Mouse (Mus musculus) mouse embryonic stem cell (cell line): Measurements from ENCODE around the gene Fli1.

Source experiments
- in situ Hi-C, 2 experiments: fragments of 300-500 bp; cut with MboI; formaldehyde crosslinking; loops; 1 replicate in 1 of 2; 3 replicates in 1 of 2; pipeline ENCODE4 v1.14.3; 2019 to 2020; ENCODE audit warnings: low sequenced_read_pairs in 2 of 2, low pct_unique_long_range_greater_than_20kb in 1 of 2, mixed read lengths in 1 of 2; ENCODE audit not compliant: unreplicated experiment in 1 of 2

The Fli1 gene

GRCm38 (mm10) chr9:32542212-32543039, at the start of gene Fli1:
Fli1 (minus strand) TSS chr9:32542861.
- in situ Hi-C loops: loop anchor here in 1 of 2 experiments (5.0 kb wide), 1 partner anchor 135 kb away; no protein-coding TSS in a partner anchor

DNA sequence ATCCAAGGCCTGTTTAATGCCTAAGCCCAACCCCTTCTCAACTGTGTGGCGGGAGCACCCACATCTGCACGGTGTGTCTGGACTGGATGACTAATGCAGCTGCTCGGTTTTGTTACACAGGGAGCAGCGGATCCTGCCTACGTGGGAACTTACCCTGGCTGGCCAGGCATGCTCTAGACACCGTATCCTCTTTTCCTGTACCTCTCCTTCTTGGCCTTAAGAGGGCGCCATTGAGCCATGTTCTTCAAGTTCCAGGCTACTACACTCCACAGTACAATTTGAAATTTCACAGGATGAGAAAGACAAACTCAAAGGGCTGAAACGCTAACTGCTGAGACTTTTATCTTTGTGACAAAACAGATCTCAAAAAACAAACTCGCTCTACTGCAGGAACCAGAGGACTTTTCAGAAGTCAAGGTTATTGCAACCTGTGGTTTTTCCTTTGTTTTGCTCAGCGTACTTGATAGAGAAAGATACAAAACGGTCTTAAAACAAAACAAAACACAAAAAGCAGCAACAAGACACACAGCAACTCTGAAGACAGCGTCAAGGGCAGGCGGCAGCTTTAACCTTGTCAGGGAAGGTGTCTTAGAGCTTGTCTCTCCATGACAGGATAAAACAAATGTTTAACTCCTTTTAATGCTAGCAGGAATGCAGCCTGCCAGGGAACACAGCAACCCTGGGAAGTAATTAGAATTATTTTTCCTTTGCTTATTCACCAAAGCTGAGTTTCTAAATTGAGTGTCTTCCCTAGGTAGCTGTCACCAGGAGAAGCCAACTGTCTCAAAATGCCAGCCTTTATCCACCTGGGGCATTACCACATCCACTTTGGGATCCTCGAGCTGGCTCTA, 49.3 kb upstream of the Fli1 start:
- in situ Hi-C loops: loop anchor here in 1 of 2 experiments (10.0 to 25.0 kb wide), 2 partner anchors 353 to 495 kb away; no protein-coding TSS in a partner anchor

- in situ Hi-C loops: loop anchor here in 1 of 2 experiments (10.0 to 25.0 kb wide), 2 partner anchors 354 to 497 kb away; no protein-coding TSS in a partner anchor
Observed at GRCm38 (mm10) chr9:32590571-32590970, 47.9 kb upstream of the Fli1 start.

DNA sequence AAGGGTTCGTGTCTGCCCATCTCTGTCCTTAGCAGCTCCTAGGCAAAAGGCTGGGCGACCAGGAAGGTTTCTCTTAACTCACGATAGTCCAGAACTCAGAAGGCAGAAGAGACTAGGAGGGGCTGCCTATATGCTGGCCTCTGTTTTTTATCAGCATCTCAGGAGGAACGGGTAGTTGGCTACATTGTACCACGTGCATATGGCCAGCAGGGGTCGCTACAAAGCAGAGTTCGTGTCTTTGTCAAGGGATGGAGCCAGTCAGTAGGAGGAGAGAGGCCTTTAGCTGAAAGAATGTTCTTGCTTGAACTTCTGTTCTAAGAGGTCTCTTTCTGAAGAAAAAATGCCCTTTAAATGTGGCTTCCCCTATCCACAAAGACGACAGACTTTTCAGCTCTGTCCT, 47.2 kb upstream of the Fli1 start:
- in situ Hi-C loops: loop anchor here (5.0 to 25.0 kb wide), 4 partner anchors 352 to 505 kb away; no protein-coding TSS in a partner anchor

DNA sequence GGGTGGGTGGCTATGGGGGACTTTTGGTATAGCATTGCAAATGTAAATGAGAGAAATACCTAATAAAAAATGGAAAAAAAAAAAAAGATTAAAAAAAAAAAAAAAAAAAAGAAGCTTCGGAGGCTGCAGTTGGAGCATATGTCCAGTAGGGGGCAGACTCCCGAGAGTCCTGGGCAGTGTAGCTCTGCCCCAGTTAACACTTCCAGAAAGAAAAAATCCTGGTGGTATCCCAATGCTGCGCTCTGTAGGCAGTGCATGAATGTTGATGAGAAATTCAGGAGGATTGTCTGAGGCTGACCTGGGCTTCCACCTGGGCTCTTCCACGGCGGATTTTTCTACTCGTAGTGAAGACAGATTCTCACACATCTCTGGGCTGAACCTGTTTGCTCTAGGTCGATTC, 42.7 kb upstream of the Fli1 start:
- in situ Hi-C loops: loop anchor here (5.0 to 25.0 kb wide), 3 partner anchors 357 to 509 kb away; no protein-coding TSS in a partner anchor

DNA sequence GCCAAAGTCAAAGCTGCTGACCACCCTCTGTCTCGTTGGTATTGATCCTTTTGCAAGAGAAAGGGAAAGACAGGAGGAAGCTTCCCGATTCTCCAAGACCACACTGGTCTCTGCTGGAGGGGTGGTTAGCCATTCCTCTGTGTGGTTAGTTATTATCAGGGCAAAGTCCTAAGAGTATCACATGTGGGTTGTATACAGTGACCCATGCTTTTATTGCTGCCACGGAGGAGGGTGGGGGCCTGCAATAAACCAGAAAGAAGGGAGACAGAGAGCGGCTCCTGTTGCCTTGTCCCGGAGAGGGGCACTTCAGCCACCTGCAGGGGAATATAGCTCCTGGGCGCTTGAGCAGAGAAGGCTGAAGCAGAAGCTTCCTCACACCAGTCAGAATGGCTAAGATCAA, 41.2 kb upstream of the Fli1 start:
- in situ Hi-C loops: loop anchor here (10.0 to 25.0 kb wide), 2 partner anchors 503 to 511 kb away; no protein-coding TSS in a partner anchor

DNA sequence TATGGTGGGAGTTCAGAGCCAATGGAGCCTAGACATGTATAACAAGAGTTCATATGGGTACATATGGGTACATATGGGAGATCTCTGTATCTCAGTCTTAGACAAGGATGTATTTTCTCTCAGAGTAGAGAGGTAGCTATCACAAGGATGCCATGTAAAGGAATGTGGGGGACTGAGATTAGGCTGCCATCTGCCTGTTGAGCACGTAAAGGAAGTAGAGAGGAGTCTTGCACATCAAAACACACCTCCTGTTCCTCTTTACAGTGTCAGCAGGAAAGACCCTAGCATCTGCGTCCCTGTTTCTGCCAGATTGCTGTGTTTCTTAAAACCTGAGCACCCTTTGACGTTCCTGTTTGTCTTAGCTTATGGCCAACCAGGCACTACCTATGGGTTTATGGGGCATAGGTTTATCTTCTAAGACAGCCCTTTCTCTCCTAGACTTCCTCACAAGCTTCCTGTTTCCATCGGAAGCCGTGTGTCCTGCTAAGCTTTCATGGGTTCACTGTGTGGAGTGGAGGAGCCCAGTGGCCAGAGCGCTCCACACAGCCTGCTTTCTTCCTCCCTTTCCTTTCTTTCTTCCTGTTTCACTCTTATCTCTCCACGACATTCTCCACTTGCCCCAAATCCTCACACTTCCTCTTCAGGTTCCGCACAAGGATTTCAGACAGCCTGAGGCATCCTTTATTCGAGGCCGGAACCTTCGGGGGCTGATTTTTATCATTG, 39.4 kb upstream of the Fli1 start:
- in situ Hi-C loops: loop anchor here (10.0 to 25.0 kb wide), 2 partner anchors 505 to 513 kb away; no protein-coding TSS in a partner anchor

GRCm38 (mm10) chr9:32578411-32578810, 35.8 kb upstream of the Fli1 start:
- in situ Hi-C loops: loop anchor here in 1 of 2 experiments (25.0 kb wide), 1 partner anchor 509 kb away; no protein-coding TSS in a partner anchor

- in situ Hi-C loops: no loop called here
Observed at GRCm38 (mm10) chr9:32573638-32574037, 31.0 kb upstream of the Fli1 start.

GRCm38 (mm10) chr9:32571676-32572075, 29.0 kb upstream of the Fli1 start:
- in situ Hi-C loops: no loop called here

DNA sequence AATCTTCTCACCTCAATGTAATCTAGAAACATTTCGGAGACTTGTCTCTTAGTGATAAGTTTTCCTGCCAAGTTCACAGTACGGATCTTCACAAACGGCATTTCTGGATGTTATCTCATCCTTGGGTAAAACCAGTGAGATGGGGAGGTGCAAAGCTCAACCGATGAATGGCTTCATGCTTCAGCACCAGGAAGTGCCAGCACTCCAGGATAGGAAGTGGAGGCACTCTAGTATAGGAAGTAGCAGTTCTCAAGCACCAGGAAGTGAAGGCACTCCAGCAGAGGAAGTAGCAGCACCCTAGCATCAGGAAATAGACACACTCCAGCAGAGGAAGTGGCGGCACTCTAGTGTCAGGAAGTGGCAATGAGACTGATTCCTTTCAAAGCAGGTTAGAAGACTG, 27.9 kb upstream of the Fli1 start:
- in situ Hi-C loops: no loop called here

GRCm38 (mm10) chr9:32569261-32569660, 26.6 kb upstream of the Fli1 start:
- in situ Hi-C loops: no loop called here

- in situ Hi-C loops: no loop called here
Observed at GRCm38 (mm10) chr9:32567603-32568002, 24.9 kb upstream of the Fli1 start.

DNA sequence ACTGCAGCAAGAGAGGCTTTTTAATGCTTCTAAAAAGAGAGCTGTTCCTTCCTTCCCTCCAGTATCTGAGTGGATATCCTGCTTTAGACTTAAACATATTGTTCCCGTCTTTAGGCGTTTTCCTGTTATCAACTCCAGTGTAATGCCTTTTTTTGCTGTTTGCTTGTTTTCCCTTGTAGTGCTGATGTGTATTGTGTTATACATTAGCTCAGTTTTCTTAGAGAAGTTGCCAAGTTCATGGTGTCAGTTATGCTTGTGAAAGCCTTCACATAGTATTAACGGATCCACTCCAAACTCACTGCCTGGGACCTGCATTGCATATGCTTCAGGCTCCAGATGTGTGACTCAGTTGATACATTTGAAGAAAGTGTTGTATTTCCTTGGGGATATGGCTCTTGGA, 22.6 kb upstream of the Fli1 start:
- in situ Hi-C loops: no loop called here

GRCm38 (mm10) chr9:32562837-32563236, 20.2 kb upstream of the Fli1 start:
- in situ Hi-C loops: no loop called here

GRCm38 (mm10) chr9:32562409-32562808, 19.7 kb upstream of the Fli1 start:
- in situ Hi-C loops: no loop called here

- in situ Hi-C loops: no loop called here
Observed at GRCm38 (mm10) chr9:32561190-32561890, 18.7 kb upstream of the Fli1 start.

- in situ Hi-C loops: no loop called here
Observed at GRCm38 (mm10) chr9:32559859-32560258, 17.2 kb upstream of the Fli1 start.
